Mouse (Mus musculus) liver, embryonic 12.5 days (tissue): ENCODE results near the gene Nat8. TPM values are rescaled to one million over a fixed set of nuclear protein-coding genes. Genes with fewer than 3 reads are reported as not detected.
"Not testable (repeated sequence)": the region's sequence is repeated elsewhere in the genome, so short reads cannot be mapped to it uniquely, and the experiment has no call there.

Experiments
- ATAC-seq: fragments of 200-750 bp; cut with Nextera tagmentation; 2 replicates; pipeline ENCODE4 v1.8.0; 2017; ENCODE audit warnings: moderate number of reproducible peaks, mild to moderate bottlenecking, moderate library complexity
- H3K27ac ChIP-seq: fragments of 300-500 bp; sonication (generic); 2 replicates; pipeline ENCODE4 v1.5.1; 2016; ENCODE audit warnings: mild to moderate bottlenecking
- H3K27me3 ChIP-seq: fragments of 300-500 bp; sonication (generic); replicated peaks from 2 replicates; pipeline ENCODE4 v1.6.1; 2016; ENCODE audit warnings: mild to moderate bottlenecking, moderate library complexity
- H3K36me3 ChIP-seq: fragments of 300-500 bp; sonication (generic); 2 replicates; pipeline ENCODE4 v1.6.1; 2016; ENCODE audit warnings: mild to moderate bottlenecking, moderate library complexity
- H3K4me1 ChIP-seq: fragments of 300-500 bp; sonication (generic); 2 replicates; pipeline ENCODE4 v1.6.1; 2016
- H3K4me2 ChIP-seq: fragments of 300-500 bp; sonication (generic); 2 replicates; pipeline ENCODE4 v1.6.1; 2016; ENCODE audit warnings: mild to moderate bottlenecking, moderate library complexity
- H3K4me3 ChIP-seq: fragments of 300-500 bp; sonication (generic); 2 replicates; pipeline ENCODE4 v1.5.1; 2016; ENCODE audit warnings: mild to moderate bottlenecking, moderate library complexity
- H3K9ac ChIP-seq: fragments of 300-500 bp; sonication (generic); 2 replicates; pipeline ENCODE4 v1.6.1; 2016; ENCODE audit warnings: mild to moderate bottlenecking, moderate library complexity
- H3K9me3 ChIP-seq: fragments of 300-500 bp; sonication (generic); replicated peaks from 2 replicates; pipeline ENCODE4 v1.6.1; 2016; ENCODE audit warnings: mild to moderate bottlenecking, moderate library complexity
- WGBS: fragments of 180-500 bp; shearing (Covaris S2); methylation state at CpG from one replicate; pipeline ENCODE4 v1.1.7; 2016; ENCODE audit not compliant: insufficient replicate concordance; 5-methylcytosine and 5-hydroxymethylcytosine counted together
- polyA plus RNA-seq: library from polyadenylated mRNA; unstranded; fragments of >200 nt; fragmentation: Nextera tagmentation; extraction: Ambion mirVana; gene quantifications from 2 replicates; pipeline ENCODE4 v1.2.1, GENCODE M21; 2016

Nat8 gene
- polyA plus RNA-seq, 1 experiment from 2014 or later = not detected

- no peak for ATAC-seq
These were observed 19.3 kb upstream of the Nat8 start for GRCm38 (mm10) chr6:85851062-85851773.

GRCm38 (mm10) chr6:85849240-85849639, 17.4 kb upstream of the Nat8 start:
- H3K4me1 ChIP-seq = no peaks in the 10 kb centered on the region
- no peak for ATAC-seq
- 32% methylated on average over 2 of the region's 2 CpGs for WGBS
- no peaks in the 10 kb centered on the region for H3K36me3 ChIP-seq
- no peak overlapping the region for H3K27ac ChIP-seq
- H3K27me3 ChIP-seq = no peaks in the 10 kb centered on the region
- H3K9me3 ChIP-seq = no peaks in the 10 kb centered on the region
- no peak overlapping the region for H3K9ac ChIP-seq
- no peak overlapping the region for H3K4me3 ChIP-seq
- H3K4me2 ChIP-seq = no peak overlapping the region

More at GRCm38 (mm10) chr6:85851062-85851773, 19.3 kb upstream of the Nat8 start:
- Histone ChIP-seq H3K9ac (no peak overlapping the region), H3K9me3 (no peaks in the 10 kb centered on the region), H3K4me2 (no peak overlapping the region), H3K36me3 (no peaks in the 10 kb centered on the region), H3K4me3 (no peak overlapping the region), H3K27me3 (no peaks in the 10 kb centered on the region), H3K4me1 (no peaks in the 10 kb centered on the region), H3K27ac (no peak overlapping the region)
- WGBS = 56% methylated on average over 7 of the region's 7 CpGs

- Histone ChIP-seq H3K4me3 (no peak overlapping the region), H3K9me3 (no peaks in the 10 kb centered on the region), H3K9ac (no peak overlapping the region), H3K36me3 (no peaks in the 10 kb centered on the region), H3K4me1 (no peaks in the 10 kb centered on the region), H3K27ac (no peak overlapping the region), H3K4me2 (no peak overlapping the region), H3K27me3 (no peaks in the 10 kb centered on the region)
- whole genome bisulfite sequencing = 67% methylated on average over 4 of the region's 4 CpGs
- no peak for ATAC-seq
These were observed 16.3 kb upstream of the Nat8 start for GRCm38 (mm10) chr6:85848140-85848539.

- H3K4me2 ChIP-seq = no peak overlapping the region
- H3K9me3 ChIP-seq = no peaks in the 10 kb centered on the region
- H3K36me3 ChIP-seq = no peaks in the 10 kb centered on the region
- no peak for ATAC-seq
- H3K27me3 ChIP-seq = no peaks in the 10 kb centered on the region
- H3K4me3 ChIP-seq = no peak overlapping the region
- 23% methylated on average over 1 of the region's 1 CpGs for WGBS
- no peak overlapping the region for H3K9ac ChIP-seq
- no peaks in the 10 kb centered on the region for H3K4me1 ChIP-seq
- H3K27ac ChIP-seq = no peak overlapping the region
These were observed 15.0 kb upstream of the Nat8 start for GRCm38 (mm10) chr6:85846921-85847320.

GRCm38 (mm10) chr6:85843677-85844458, 12.0 kb upstream of the Nat8 start:
- H3K36me3 ChIP-seq, H3K9me3 ChIP-seq, H3K4me2 ChIP-seq, H3K9ac ChIP-seq, H3K4me3 ChIP-seq, ATAC-seq, H3K27ac ChIP-seq, H3K4me1 ChIP-seq, H3K27me3 ChIP-seq: not testable (repeated sequence)
- WGBS = 65% methylated on average over 25 of the region's 25 CpGs

DNA sequence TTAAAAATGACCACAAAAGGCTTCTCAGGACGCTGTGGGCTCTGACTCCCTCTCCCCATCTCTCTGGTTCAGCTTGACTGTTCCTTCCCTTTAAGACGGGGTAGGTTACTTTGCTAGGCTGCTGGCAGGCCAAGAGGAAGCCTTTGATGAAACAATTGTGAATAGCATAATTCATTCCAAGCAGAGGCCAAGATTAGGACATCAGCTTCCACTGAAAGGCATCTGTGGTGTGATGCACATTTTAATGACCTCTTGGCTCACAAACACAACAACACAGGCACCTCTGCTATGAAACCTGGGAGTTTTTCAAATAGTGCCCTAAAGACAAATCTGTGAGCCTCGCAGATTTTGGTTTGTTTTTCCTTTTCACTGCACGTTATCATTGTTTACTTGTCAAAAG, 8.1 kb upstream of the Nat8 start:
- Histone ChIP-seq H3K9me3 (no peaks in the 10 kb centered on the region), H3K4me1 (0 out of 2 replicates have a peak, but pooled peaks cover 3% of the 10 kb centered on the region), H3K4me3 (no peak overlapping the region), H3K36me3 (no peaks in the 10 kb centered on the region), H3K4me2 (no peak overlapping the region), H3K27me3 (no peaks in the 10 kb centered on the region), H3K27ac (no peak overlapping the region), H3K9ac (no peak overlapping the region)
- WGBS = 50% methylated on average over 4 of the region's 4 CpGs
- no peak for ATAC-seq

DNA sequence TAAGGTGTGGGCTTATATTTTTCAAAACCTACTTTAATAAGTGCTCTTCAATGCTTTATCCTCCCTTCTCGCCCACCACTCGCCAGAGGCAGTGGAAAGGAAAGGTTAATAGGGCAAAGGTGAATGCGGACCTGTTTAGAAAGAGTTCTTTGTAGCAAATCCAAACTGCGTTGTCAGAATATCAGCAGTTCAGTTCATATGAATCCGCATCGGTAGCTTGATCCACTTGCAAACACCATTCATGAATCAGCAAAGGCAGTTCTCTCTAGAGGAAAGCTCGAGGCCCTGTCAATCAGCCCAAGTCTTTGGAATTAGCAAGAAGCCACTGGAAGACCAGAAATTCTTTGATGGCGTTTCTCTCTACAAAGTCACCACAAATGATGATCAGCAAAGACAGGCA, 6.8 kb upstream of the Nat8 start:
- H3K27me3 ChIP-seq = no peaks in the 10 kb centered on the region
- H3K4me1 ChIP-seq = 0 out of 2 replicates have a peak, but pooled peaks cover 3% of the 10 kb centered on the region
- H3K36me3 ChIP-seq = no peaks in the 10 kb centered on the region
- no peak overlapping the region for H3K4me3 ChIP-seq
- 68% methylated on average over 8 of the region's 8 CpGs for WGBS
- ATAC-seq = no peak
- H3K9ac ChIP-seq = no peak overlapping the region
- no peak overlapping the region for H3K4me2 ChIP-seq
- no peaks in the 10 kb centered on the region for H3K9me3 ChIP-seq
- no peak overlapping the region for H3K27ac ChIP-seq

GRCm38 (mm10) chr6:85837307-85837706, 5.4 kb upstream of the Nat8 start:
- ATAC-seq, H3K36me3 ChIP-seq, H3K27me3 ChIP-seq, H3K4me3 ChIP-seq, H3K9me3 ChIP-seq, H3K4me1 ChIP-seq, H3K27ac ChIP-seq, H3K9ac ChIP-seq: not testable (repeated sequence)
- 7% methylated on average over 12 of the region's 12 CpGs for WGBS
- peak overlapping the region; percentile 27 for H3K4me2 ChIP-seq

- not testable (repeated sequence) for H3K9me3 ChIP-seq, H3K4me1 ChIP-seq, H3K9ac ChIP-seq, H3K27me3 ChIP-seq, H3K4me3 ChIP-seq, H3K27ac ChIP-seq, H3K36me3 ChIP-seq, ATAC-seq
- WGBS = 13% methylated on average over 9 of the region's 9 CpGs
- peak overlapping the region; percentile 27 for H3K4me2 ChIP-seq
These were observed 4.9 kb upstream of the Nat8 start for GRCm38 (mm10) chr6:85836827-85837226.

GRCm38 (mm10) chr6:85836098-85836497, 4.2 kb upstream of the Nat8 start:
- not testable (repeated sequence) for H3K4me3 ChIP-seq, H3K9ac ChIP-seq, H3K27ac ChIP-seq, ATAC-seq, H3K27me3 ChIP-seq, H3K4me1 ChIP-seq, H3K4me2 ChIP-seq, H3K36me3 ChIP-seq, H3K9me3 ChIP-seq
- WGBS = 64% methylated on average over 5 of the region's 5 CpGs

DNA sequence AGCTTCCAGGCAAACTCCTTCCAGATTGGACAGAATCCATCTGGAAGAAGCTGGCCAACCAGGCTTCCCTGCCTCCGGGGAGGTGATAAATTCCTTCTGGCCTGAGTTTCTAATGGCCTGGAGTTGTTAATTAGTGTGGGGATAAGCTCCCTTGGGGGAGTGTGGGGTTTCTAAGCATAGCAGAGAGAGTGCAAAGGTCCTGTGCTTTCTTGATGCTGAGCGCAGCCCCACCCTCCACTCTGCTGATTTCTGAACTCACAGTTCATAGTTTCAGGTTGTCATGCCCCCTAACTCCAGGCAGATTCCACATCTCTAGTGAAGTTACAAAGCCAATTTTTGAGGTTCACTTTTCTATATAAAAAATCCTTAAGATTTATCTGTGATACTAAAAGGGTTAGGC, 3.2 kb upstream of the Nat8 start:
- not testable (repeated sequence) for ATAC-seq, H3K27me3 ChIP-seq, H3K4me2 ChIP-seq, H3K4me3 ChIP-seq, H3K27ac ChIP-seq, H3K36me3 ChIP-seq, H3K9me3 ChIP-seq, H3K9ac ChIP-seq, H3K4me1 ChIP-seq
- 59% methylated on average over 1 of the region's 2 CpGs for WGBS

GRCm38 (mm10) chr6:85834504-85835100, 2.7 kb upstream of the Nat8 start:
- H3K9ac ChIP-seq, H3K4me3 ChIP-seq, H3K4me2 ChIP-seq, H3K27ac ChIP-seq, H3K27me3 ChIP-seq, H3K4me1 ChIP-seq, H3K9me3 ChIP-seq, ATAC-seq, H3K36me3 ChIP-seq: not testable (repeated sequence)
